11 mouse cellular contexts compared by ENCODE assay signal in the genomic region with DNA sequence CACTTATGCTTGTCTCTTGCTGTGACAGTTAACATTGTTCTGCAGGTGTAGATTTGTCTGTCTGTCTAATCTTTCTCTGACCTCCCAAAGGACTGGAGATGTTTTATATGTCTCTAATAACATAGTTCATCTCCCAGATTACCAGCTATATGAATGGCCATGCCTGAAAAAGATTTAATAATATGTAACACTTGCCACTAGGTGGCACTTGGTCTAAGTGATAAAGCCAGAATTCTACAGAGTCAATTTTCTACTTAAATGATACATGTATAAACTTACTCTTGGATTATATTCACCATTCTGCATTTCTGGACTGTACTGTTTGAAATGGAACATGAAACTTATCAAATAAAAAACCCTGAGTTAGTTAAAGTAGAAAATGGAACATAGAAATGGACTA.
DNase-seq lines count a peak whose midpoint lies in the region; ATAC-seq and TF ChIP-seq lines count a peak whose summit lies in the region.
"Had no signal": no experiment of that assay in that cellular context is flagged by ENCODE, and none has a peak within 500 bp of the region (broad histone marks: within the 10 kb centered on the region; RNA-seq: fewer than 3 reads in every experiment).

No protein-coding gene starts in this region.

- H3K27me3 ChIP-seq in heart, adult 2 months (ENCODE audit: control insufficient read depth, insufficient read depth, low read length): no peaks in the 10 kb centered on the region
- no peaks in the 10 kb centered on the region for H3K27me3 ChIP-seq in lung, embryonic 14.5 days (ENCODE audit: insufficient read depth, low read length)
- H3K27me3 ChIP-seq: megakaryocyte, embryonic 14.5 days had no signal

- no peak for TF ChIP-seq EP300 in heart, adult 2 months (IDR thresholded peaks at IDR 0.05; ENCODE audit: insufficient read depth, low read depth, low read length)

- intact Hi-C loops in heart, adult 2 months (cut with DNase I): loop anchor here (10.0 kb wide), 1 partner anchor 214 kb away; no protein-coding TSS in a partner anchor
- intact Hi-C loops in heart, postnatal 25 days (cut with DNase I): loop anchor here (2.0 to 5.0 kb wide), 2 partner anchors 38 to 74 kb away; no protein-coding TSS in a partner anchor
- intact Hi-C loops in left cerebral cortex, postnatal 36 days (cut with DNase I): loop anchor here (5.0 kb wide), 1 partner anchor 39 kb away; no protein-coding TSS in a partner anchor

- peak; percentile 79 for TF ChIP-seq CTCF in heart, adult 2 months (IDR thresholded peaks at IDR 0.05)
- TF ChIP-seq CTCF in lung, embryonic 14.5 days (IDR thresholded peaks at IDR 0.05; ENCODE audit: low read depth): peak; percentile 45

- no peak for TF ChIP-seq POLR2A in heart, adult 2 months (IDR thresholded peaks at IDR 0.05; ENCODE audit: insufficient read depth, low read depth, low read length)

- peaks cover 5% of the 10 kb centered on the region for H3K79me2 ChIP-seq in heart, adult 2 months (replicated peaks; ENCODE audit: control insufficient read depth, insufficient read depth, low read length)

- no peak overlapping the region for H3K9ac ChIP-seq in heart, adult 2 months (ENCODE audit: low read depth, low read length)
- H3K9ac ChIP-seq in lung, embryonic 14.5 days: no peak overlapping the region

- H3K4me3 ChIP-seq in heart, adult 2 months: no peak overlapping the region
- H3K4me3 ChIP-seq in lung, embryonic 14.5 days (ENCODE audit: low read depth, low read length): no peak overlapping the region
- H3K4me3 ChIP-seq: megakaryocyte, embryonic 14.5 days had no signal

- no peak for DNase-seq in heart, adult 2 months
- DNase-seq in heart, postnatal 25 days (ENCODE audit: low spot score): no peak
- peak; percentile 75 for DNase-seq in lung, embryonic 14.5 days
- DNase-seq in lung, adult 18-20 months: no peak
- DNase-seq in MN1 (ENCODE audit: low spot score): peak; percentile 46
- peak; percentile 59 for DNase-seq in retina, embryonic 14.5 days (ENCODE audit: low spot score)
- no peak for DNase-seq in left cerebral cortex, postnatal 36 days (ENCODE audit: low spot score in 2 of 2)
- DNase-seq: cerebellum, postnatal 25 days; kidney, adult 8-10 months; left cerebral cortex, postnatal 4 days had no signal

- ATAC-seq in lung, embryonic 14.5 days (ENCODE audit: insufficient read depth): no peak

- no peaks in the 10 kb centered on the region for H3K9me3 ChIP-seq in lung, embryonic 14.5 days (ENCODE audit: low read depth, low read length)
- H3K9me3 ChIP-seq: megakaryocyte, embryonic 14.5 days had no signal

- no peak overlapping the region for H3K27ac ChIP-seq in heart, adult 2 months
- H3K27ac ChIP-seq in lung, embryonic 14.5 days (ENCODE audit: low read depth): no peak overlapping the region

- peaks cover 6% of the 10 kb centered on the region for H3K4me1 ChIP-seq in heart, adult 2 months (ENCODE audit: control insufficient read depth, insufficient read depth, low read length)
- H3K4me1 ChIP-seq in lung, embryonic 14.5 days (ENCODE audit: insufficient read depth): peaks cover under 1% of the 10 kb centered on the region

- H3K4me2 ChIP-seq in lung, embryonic 14.5 days: no peak overlapping the region

- H3K36me3 ChIP-seq in heart, adult 2 months (ENCODE audit: control insufficient read depth, insufficient read depth, low read length): peaks cover 8% of the 10 kb centered on the region
- H3K36me3 ChIP-seq in lung, embryonic 14.5 days (ENCODE audit: insufficient read depth): no peaks in the 10 kb centered on the region

Comparison
In these comparisons a context has a peak if more than half of its experiments do, and no peak if none do; other contexts are left out.
1. DNase-seq: peak in lung, embryonic 14.5 days (single experiment), MN1 (single experiment) and retina, embryonic 14.5 days (single experiment); none in heart, adult 2 months (0 of 2), heart, postnatal 25 days (single experiment), lung, adult 18-20 months (0 of 2) and left cerebral cortex, postnatal 36 days (0 of 2).